Mouse (Mus musculus): ENCODE measurements around the gene Gstp2. TPM values are rescaled to one million over a fixed set of nuclear protein-coding genes. Genes with fewer than 3 reads are reported as not detected.
"Not testable (repeated sequence)": the region's sequence is repeated elsewhere in the genome, so short reads cannot be mapped to it uniquely, and the experiment has no call there.

Gene Gstp2
- polyA plus RNA-seq, 1 experiment from 2014 or later, result 151 TPM

- Histone ChIP-seq H3K9me3 (ENCODE audit: control insufficient read depth) (no peaks in the 10 kb centered on the region), H3K36me3 (ENCODE audit: control insufficient read depth, insufficient read depth) (no peaks in the 10 kb centered on the region), H3K9ac (ENCODE audit: low read depth, low read length) (no peak overlapping the region), H3K4me2 (replicated peaks; ENCODE audit: low read depth) (no peak overlapping the region), H3K4me3 (ENCODE audit: low read depth, low read length) (no peak overlapping the region), H3K27me3 (replicated peaks; ENCODE audit: control insufficient read depth, insufficient read depth, low read length) (no peaks in the 10 kb centered on the region), H3K4me1 (replicated peaks; ENCODE audit: control insufficient read depth, insufficient read depth, low read length) (no peaks in the 10 kb centered on the region), H3K27ac (ENCODE audit: low read depth, low read length) (no peak overlapping the region)
- ATAC-seq, result no peak
- WGBS, result 71% methylated on average over 6 of the region's 6 CpGs
- no peak for TF ChIP-seq CTCF (IDR thresholded peaks at IDR 0.05; ENCODE audit: low read depth)
These were observed 27.0 kb upstream of the Gstp2 start for GRCm38 (mm10) chr19:4072706-4073424.

- TF ChIP-seq CTCF (IDR thresholded peaks at IDR 0.05; ENCODE audit: low read depth), result no peak
- ATAC-seq, result no peak
- no peak overlapping the region for H3K4me2 ChIP-seq (replicated peaks; ENCODE audit: low read depth)
- H3K9ac ChIP-seq (ENCODE audit: low read depth, low read length), result no peak overlapping the region
- no peaks in the 10 kb centered on the region for H3K27me3 ChIP-seq (replicated peaks; ENCODE audit: control insufficient read depth, insufficient read depth, low read length)
- WGBS, result 92% methylated on average over 6 of the region's 6 CpGs
- no peaks in the 10 kb centered on the region for H3K36me3 ChIP-seq (ENCODE audit: control insufficient read depth, insufficient read depth)
- no peaks in the 10 kb centered on the region for H3K4me1 ChIP-seq (replicated peaks; ENCODE audit: control insufficient read depth, insufficient read depth, low read length)
- H3K27ac ChIP-seq (ENCODE audit: low read depth, low read length), result no peak overlapping the region
- H3K9me3 ChIP-seq (ENCODE audit: control insufficient read depth), result no peaks in the 10 kb centered on the region
- no peak overlapping the region for H3K4me3 ChIP-seq (ENCODE audit: low read depth, low read length)
These were observed 25.6 kb upstream of the Gstp2 start for GRCm38 (mm10) chr19:4071406-4071805.

GRCm38 (mm10) chr19:4070756-4071155 is 24.9 kb upstream of the Gstp2 start:
- H3K4me1 ChIP-seq (replicated peaks; ENCODE audit: control insufficient read depth, insufficient read depth, low read length), result no peaks in the 10 kb centered on the region
- H3K9ac ChIP-seq (ENCODE audit: low read depth, low read length), result no peak overlapping the region
- no peak for ATAC-seq
- no peak overlapping the region for H3K4me3 ChIP-seq (ENCODE audit: low read depth, low read length)
- TF ChIP-seq CTCF (IDR thresholded peaks at IDR 0.05; ENCODE audit: low read depth), result no peak
- no peaks in the 10 kb centered on the region for H3K9me3 ChIP-seq (ENCODE audit: control insufficient read depth)
- H3K27me3 ChIP-seq (replicated peaks; ENCODE audit: control insufficient read depth, insufficient read depth, low read length), result no peaks in the 10 kb centered on the region
- no peak overlapping the region for H3K4me2 ChIP-seq (replicated peaks; ENCODE audit: low read depth)
- H3K27ac ChIP-seq (ENCODE audit: low read depth, low read length), result no peak overlapping the region
- no peaks in the 10 kb centered on the region for H3K36me3 ChIP-seq (ENCODE audit: control insufficient read depth, insufficient read depth)
- WGBS, result 83% methylated on average over 8 of the region's 8 CpGs

- Histone ChIP-seq H3K4me1 (replicated peaks; ENCODE audit: control insufficient read depth, insufficient read depth, low read length) (no peaks in the 10 kb centered on the region), H3K4me3 (ENCODE audit: low read depth, low read length) (no peak overlapping the region), H3K36me3 (ENCODE audit: control insufficient read depth, insufficient read depth) (no peaks in the 10 kb centered on the region), H3K9ac (ENCODE audit: low read depth, low read length) (no peak overlapping the region), H3K27me3 (replicated peaks; ENCODE audit: control insufficient read depth, insufficient read depth, low read length) (no peaks in the 10 kb centered on the region), H3K4me2 (replicated peaks; ENCODE audit: low read depth) (no peak overlapping the region), H3K9me3 (ENCODE audit: control insufficient read depth) (no peaks in the 10 kb centered on the region), H3K27ac (ENCODE audit: low read depth, low read length) (no peak overlapping the region)
- TF ChIP-seq CTCF (IDR thresholded peaks at IDR 0.05; ENCODE audit: low read depth), result no peak
- 70% methylated on average over 15 of the region's 15 CpGs for WGBS
- ATAC-seq, result no peak
These were observed 24.5 kb upstream of the Gstp2 start for GRCm38 (mm10) chr19:4070311-4070710.

GRCm38 (mm10) chr19:4068717-4069410 is 23.0 kb upstream of the Gstp2 start:
- Histone ChIP-seq H3K4me2 (replicated peaks; ENCODE audit: low read depth) (peak overlapping the region; percentile 46), H3K4me3 (ENCODE audit: low read depth, low read length) (no peak overlapping the region), H3K27ac (ENCODE audit: low read depth, low read length) (no peak overlapping the region), H3K4me1 (replicated peaks; ENCODE audit: control insufficient read depth, insufficient read depth, low read length) (no peaks in the 10 kb centered on the region), H3K9me3 (ENCODE audit: control insufficient read depth) (no peaks in the 10 kb centered on the region), H3K36me3 (ENCODE audit: control insufficient read depth, insufficient read depth) (no peaks in the 10 kb centered on the region), H3K9ac (ENCODE audit: low read depth, low read length) (0 out of 2 replicates have a peak overlapping the region, but pooled peaks have one; percentile 23), H3K27me3 (replicated peaks; ENCODE audit: control insufficient read depth, insufficient read depth, low read length) (no peaks in the 10 kb centered on the region)
- no peak for TF ChIP-seq CTCF (IDR thresholded peaks at IDR 0.05; ENCODE audit: low read depth)
- no peak for ATAC-seq
- 43% methylated on average over 15 of the region's 15 CpGs for whole genome bisulfite sequencing

GRCm38 (mm10) chr19:4068242-4068641 is 22.4 kb upstream of the Gstp2 start:
- ATAC-seq; H3K36me3 ChIP-seq (ENCODE audit: control insufficient read depth, insufficient read depth); H3K4me3 ChIP-seq (ENCODE audit: low read depth, low read length); H3K27me3 ChIP-seq (replicated peaks; ENCODE audit: control insufficient read depth, insufficient read depth, low read length); H3K4me1 ChIP-seq (replicated peaks; ENCODE audit: control insufficient read depth, insufficient read depth, low read length); H3K9ac ChIP-seq (ENCODE audit: low read depth, low read length); H3K27ac ChIP-seq (ENCODE audit: low read depth, low read length); H3K9me3 ChIP-seq (ENCODE audit: control insufficient read depth): not testable (repeated sequence)
- H3K4me2 ChIP-seq (replicated peaks; ENCODE audit: low read depth), result peak overlapping the region; percentile 46; the same call in 1 of the 2 replicates
- WGBS, result 63% methylated on average over 2 of the region's 2 CpGs
